Mouse (Mus musculus) spleen, adult 12 weeks (tissue): ENCODE results near the gene Swsap1.

Experiments used
- DNase-seq: peaks from one replicate; pipeline ENCODE4 v3.0.0; 2022; ENCODE audit warnings: low spot score

The Swsap1 gene

GRCm38 (mm10) chr9:21935466-21936131, 20.0 kb upstream of the Swsap1 start:
- DNase-seq: no peak

DNA sequence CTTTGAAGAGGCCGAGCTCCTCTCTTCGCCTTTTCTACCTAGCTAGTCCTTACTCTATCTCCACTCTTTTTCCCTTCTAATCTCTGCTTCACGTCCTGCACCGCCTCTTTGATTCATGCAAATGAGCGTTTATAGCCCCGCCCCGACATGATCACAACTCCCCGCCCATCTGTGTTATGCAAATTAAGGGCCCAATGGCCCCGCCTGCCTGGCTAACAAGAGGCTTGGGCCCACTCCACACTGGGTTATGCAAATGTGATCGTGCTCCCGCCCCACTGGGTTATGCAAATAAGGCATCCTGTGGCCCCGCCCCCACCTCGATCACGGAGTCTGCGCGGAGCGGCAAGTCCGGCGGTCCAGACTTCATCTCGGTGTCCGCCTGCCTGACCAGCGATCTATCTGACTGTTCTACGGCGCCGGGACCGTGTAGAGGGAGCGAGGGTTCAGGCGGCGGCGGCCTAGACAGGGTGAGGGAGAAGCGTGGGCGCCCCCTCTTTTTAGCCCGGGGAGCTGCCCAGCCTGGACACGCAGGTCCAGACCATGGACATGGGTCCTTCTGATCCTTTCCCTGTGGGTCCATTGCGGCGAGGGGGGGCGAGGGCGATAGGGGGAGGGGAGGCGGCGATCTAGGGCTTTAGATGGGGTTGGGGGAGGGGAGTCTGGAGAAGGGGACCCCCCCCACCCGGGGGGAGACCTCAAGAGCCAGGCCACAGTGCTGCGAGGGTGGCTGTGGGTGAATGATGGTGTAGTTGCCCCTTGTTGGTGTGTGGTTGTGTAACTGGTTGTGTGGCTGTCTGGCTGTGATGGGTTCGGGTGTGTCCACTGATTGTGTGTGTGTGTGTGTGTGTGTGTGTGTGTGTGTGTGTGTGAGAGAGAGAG, 18.6 kb upstream of the Swsap1 start, which contains the start of gene Plppr2:
Plppr2 (plus strand) TSS at position 342 of the 879 bp plus-strand sequence.
- DNase-seq: peak; percentile 61

- DNase-seq: no peak
Observed at GRCm38 (mm10) chr9:21937711-21938175, 17.8 kb upstream of the Swsap1 start.

- no peak for DNase-seq
Observed at GRCm38 (mm10) chr9:21938234-21938855, 17.2 kb upstream of the Swsap1 start.

GRCm38 (mm10) chr9:21943046-21943445, 12.5 kb upstream of the Swsap1 start:
- no peak for DNase-seq

DNA sequence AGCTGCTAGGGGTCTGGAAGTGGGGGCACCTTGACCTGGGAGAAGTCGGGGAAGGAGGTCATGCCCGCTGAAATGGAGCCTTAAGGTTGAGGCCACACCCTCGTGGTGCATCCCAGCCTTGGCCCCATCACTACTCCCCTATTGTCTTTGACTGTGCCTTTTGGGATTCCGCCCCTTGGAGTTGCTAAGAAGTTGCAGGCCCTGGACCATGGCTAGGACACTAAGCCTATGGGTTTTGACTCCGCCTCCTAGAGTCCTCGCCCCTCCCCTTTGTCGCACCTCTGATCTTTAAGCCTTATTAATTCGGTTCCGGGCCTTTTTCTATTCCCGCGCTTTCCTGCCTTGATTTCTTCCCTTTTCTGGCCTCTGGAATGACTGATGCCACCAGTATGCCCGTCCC, 11.9 kb upstream of the Swsap1 start:
- DNase-seq: no peak

DNA sequence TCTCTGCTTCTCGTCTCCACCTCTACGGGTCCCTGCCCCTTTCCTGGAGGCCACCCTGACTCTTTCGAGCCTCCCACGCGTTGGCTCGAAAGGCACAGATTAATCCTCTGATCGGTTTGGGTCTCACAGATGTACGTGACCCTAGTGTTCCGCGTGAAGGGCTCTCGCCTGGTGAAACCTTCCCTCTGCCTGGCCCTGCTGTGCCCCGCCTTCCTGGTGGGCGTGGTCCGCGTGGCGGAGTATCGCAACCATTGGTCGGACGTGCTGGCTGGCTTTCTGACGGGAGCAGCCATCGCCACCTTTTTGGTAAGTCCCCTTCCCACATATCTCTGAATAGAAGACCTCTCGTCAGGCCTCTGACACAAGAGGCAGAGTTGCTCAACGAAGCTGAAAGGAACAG, 11.3 kb upstream of the Swsap1 start:
- DNase-seq: no peak

DNA sequence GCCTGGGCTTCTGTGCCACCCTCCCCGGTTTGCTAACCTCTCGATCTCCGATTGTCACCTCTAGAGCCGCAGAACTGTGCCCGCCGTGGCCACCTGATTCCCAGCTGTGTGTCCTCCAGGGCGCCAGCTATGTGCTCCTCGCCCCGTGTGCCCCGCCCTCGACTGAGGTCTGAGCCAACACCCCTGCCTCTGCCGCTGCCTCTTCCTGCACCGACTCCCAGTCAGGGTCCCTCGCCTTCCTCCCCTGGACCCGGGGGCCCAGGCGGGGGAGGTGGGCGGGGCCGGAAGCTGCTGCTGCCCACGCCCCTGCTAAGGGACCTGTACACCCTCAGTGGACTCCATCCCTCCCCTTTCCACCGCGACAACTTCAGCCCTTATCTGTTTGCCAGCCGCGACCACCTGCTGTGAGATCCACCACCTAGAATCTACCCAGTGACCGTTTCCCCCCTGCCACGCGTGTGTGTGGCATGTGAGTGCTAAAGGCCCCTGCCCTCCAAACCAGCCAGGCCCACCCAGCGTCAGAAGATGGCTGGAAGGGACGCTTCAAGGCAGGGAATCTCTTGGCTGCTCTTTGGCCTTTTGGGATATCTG, 7.9 kb upstream of the Swsap1 start:
- no peak for DNase-seq

GRCm38 (mm10) chr9:21948146-21948545, 7.4 kb upstream of the Swsap1 start:
- no peak for DNase-seq

DNA sequence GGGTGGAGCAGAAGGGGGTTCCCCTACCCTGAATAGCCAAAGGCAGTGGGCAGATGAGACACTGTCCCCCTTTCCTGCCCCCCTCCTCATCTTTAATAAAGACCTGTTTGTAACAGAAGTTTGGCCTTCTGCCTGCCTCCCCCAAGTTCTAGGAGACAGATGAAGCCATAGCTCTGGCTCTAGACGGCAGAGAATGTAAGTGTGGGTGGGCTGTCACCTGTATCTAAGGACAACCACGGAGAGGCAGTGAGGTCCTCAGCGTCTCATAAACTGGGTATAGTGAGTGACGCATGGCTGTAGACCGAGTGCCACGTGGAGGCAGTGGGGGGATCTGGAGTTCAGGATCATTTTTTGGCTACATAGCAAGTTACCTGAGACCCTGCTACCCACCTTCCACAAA, 6.8 kb upstream of the Swsap1 start:
- no peak for DNase-seq

- peak; percentile 62 for DNase-seq
Observed at GRCm38 (mm10) chr9:21950322-21950721, 5.2 kb upstream of the Swsap1 start.

- DNase-seq: no peak
Observed at GRCm38 (mm10) chr9:21951977-21952376, 3.6 kb upstream of the Swsap1 start.

DNA sequence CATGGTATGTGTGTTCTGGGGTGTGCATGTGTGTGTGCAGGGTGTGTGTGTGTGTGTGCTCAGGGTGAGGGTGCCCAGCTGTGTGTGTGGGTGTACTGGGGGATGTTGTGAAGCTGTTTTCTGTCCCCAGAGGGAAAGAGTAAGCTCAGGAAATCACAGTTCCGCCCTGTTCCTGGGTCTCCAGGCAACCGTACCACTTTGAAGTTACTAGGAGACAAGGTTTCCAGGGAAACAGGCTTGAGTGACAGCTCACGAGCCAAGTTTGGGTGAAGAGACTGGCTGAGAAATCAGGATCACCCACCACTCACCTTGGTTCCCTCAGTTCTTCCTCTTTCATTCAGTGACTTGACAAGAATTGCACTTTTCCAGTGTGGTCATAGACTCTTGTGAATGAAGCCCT, 2.0 kb upstream of the Swsap1 start:
- DNase-seq: no peak

DNA sequence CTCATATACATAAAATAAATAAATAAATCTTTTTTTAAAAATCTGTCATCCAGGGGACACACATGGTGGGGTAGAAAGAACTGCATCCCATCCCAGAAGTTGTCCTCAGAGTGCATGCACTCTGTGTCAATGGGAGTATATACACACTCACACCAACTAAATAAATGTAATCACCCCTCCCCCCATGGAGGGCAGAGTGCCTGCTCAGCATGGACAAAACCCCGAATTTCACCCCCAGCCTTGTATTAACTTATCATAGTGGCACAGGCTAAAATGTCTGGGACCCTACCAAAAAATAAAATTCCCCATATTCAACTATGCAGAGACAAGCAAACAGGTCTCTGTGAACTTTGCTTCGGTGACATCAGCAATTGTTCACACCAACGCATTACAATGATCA, 920 bp upstream of the Swsap1 start:
- no peak for DNase-seq

GRCm38 (mm10) chr9:21955225-21955569, 358 bp upstream of the Swsap1 start:
- no peak for DNase-seq

GRCm38 (mm10) chr9:21958372-21958771, 2.8 kb downstream of the Swsap1 start:
- DNase-seq: no peak

- no peak for DNase-seq
Observed at GRCm38 (mm10) chr9:21959244-21959643, 3.7 kb downstream of the Swsap1 start.

DNA sequence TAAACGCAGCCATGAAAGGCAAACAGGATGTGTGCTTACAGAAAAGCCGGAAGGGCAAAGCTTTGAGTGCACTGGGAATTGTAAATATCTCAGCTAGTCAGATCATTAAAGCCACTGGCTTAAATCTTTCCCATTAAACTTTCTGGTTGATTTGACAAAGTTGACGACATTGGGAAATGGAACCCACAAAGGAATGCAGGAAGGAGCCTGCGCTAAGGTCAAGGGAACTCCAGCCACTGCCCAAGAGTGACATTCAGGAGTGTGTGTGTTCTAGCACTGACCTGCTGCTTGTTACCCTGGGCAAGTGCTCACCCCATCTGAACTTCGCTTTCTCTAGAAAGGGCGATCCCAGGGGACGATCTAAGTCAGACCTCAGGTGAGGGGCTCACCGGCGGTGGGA, 4.6 kb downstream of the Swsap1 start:
- DNase-seq: no peak

DNA sequence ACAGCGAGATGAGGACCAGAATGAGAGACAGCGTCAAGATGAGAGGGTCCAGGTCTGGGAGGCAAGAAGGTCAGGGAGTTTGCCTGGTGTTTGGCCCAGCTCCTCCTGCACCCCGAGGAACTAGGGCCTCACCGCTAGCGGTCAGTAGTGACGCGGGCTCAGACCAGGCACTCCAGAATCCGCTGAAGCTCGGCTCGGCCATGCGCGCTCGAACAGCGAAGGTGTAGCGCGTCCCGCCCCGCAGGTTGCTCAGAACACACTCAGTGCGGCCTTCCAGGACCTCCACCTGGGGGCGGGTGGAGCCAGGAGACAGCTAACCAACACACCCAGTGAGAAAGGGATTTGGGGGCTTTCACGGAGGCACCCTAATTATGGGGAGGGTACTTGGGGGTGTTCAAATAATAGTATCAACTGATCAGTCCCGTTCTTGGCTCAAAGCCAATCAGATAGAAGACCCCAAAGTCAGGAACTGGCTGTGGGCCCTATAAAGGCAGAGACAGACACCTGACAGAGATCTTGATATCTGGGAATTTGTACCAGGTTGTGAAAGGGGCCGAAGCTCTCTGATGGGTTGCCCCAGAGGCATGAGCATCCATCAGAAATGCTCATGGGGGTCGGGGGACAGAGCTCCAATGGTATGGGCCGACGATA, 5.1 kb downstream of the Swsap1 start:
- no peak for DNase-seq

- DNase-seq: no peak
Observed at GRCm38 (mm10) chr9:21961366-21961980, 5.9 kb downstream of the Swsap1 start.

- no peak for DNase-seq
Observed at GRCm38 (mm10) chr9:21962010-21962409, 6.5 kb downstream of the Swsap1 start.
